Mouse (Mus musculus): Measurements from ENCODE around the gene Cst11. TPM values are rescaled to one million over a fixed set of nuclear protein-coding genes. Genes with fewer than 3 reads are reported as not detected.
A peak's percentile ranks its signal among the peaks of the same experiment; 100 is the strongest.

Gene Cst11
- total RNA-seq, 2 experiments from 2014 or later: not detected

- TF ChIP-seq CTCF (IDR thresholded peaks at IDR 0.05): no peak
- H3K4me3 ChIP-seq: no peak overlapping the region
- no peak for DNase-seq (ENCODE audit: extremely low spot score in 1 of 2, low spot score in 2 of 2)
- intact Hi-C loops (cut with DNase I): no loop called here
- H3K27ac ChIP-seq: no peak overlapping the region
These were observed 27.4 kb downstream of the Cst11 start for GRCm38 (mm10) chr2:148743846-148744407.

DNA sequence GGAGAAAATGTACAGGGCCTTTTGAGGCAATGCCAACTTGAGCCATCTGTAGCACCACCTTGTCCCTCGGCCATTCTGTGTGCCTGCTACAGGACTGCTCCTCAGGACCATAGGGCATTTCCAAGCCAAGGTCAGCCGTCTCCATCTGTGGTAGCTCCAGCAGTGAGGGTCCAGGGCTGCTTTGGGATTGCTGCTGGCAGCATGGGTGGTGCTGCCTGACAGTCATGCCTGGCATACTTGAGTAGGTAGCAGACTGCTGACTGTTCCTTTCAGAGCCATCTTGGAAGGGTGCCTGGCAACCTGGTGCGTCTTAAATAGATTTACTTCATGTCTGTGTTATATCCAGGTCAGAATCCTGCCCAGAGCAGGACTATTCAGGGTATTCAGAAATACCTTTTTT, 28.3 kb downstream of the Cst11 start:
- TF ChIP-seq CTCF (IDR thresholded peaks at IDR 0.05): no peak
- peak in 1 of 2 experiments; percentile 47 for DNase-seq (ENCODE audit: extremely low spot score in 1 of 2, low spot score in 2 of 2)

GRCm38 (mm10) chr2:148732327-148733000, 38.8 kb downstream of the Cst11 start, which contains the start of gene Napb:
Gene Napb, minus strand, starts transcription at chr2:148732467.
- no peak; the same call in 1 of the 2 replicates for TF ChIP-seq CTCF (IDR thresholded peaks at IDR 0.05)
- intact Hi-C loops (cut with DNase I): loop anchor here (2.0 kb wide), 1 partner anchor 52 kb away; the partner anchor contains the start of gene Gzf1

More for the DNA sequence above, 28.3 kb downstream of the Cst11 start:
- H3K27ac ChIP-seq: peak overlapping the region; percentile 59; the same call in 1 of the 2 replicates
- intact Hi-C loops (cut with DNase I): no loop called here
- no peak overlapping the region for H3K4me3 ChIP-seq

GRCm38 (mm10) chr2:148731614-148732326, 39.5 kb downstream of the Cst11 start:
- intact Hi-C loops (cut with DNase I): loop anchor here (2.0 kb wide), 1 partner anchor 51 kb away; the partner anchor contains the start of gene Gzf1
- peak in 1 of 2 experiments; percentile 30 for DNase-seq (ENCODE audit: extremely low spot score in 1 of 2, low spot score in 2 of 2)
- TF ChIP-seq CTCF (IDR thresholded peaks at IDR 0.05): no peak
- Histone ChIP-seq H3K27ac (peak overlapping the region; percentile 96), H3K4me3 (peak overlapping the region; percentile 72)

More at GRCm38 (mm10) chr2:148732327-148733000, 38.8 kb downstream of the Cst11 start, which contains the start of gene Napb:
- Histone ChIP-seq H3K4me3 (peak within 1 kb of the TSS; percentile 72), H3K27ac (peak within 1 kb of the TSS; percentile 96)
- DNase-seq (ENCODE audit: extremely low spot score in 1 of 2, low spot score in 2 of 2): peak; percentile 92 to 94

GRCm38 (mm10) chr2:148719271-148719995, 51.9 kb downstream of the Cst11 start:
- no peak for TF ChIP-seq CTCF (IDR thresholded peaks at IDR 0.05)
- DNase-seq (ENCODE audit: extremely low spot score in 1 of 2, low spot score in 2 of 2): no peak
- intact Hi-C loops (cut with DNase I): no loop called here
- Histone ChIP-seq H3K4me3 (no peak overlapping the region), H3K27ac (no peak overlapping the region)

Other genes starting within 250 kb of the Cst11 start
- 10 to 100 TPM; 11.7 to 12.0 TPM for gene Nxt1, start 98.9 kb downstream of the Cst11 start, total RNA-seq (2021)
- gene Gzf1, start 90.5 kb downstream of the Cst11 start, total RNA-seq (2021): 10 to 100 TPM; 29.0 to 30.0 TPM
- 100 to 1,000 TPM; 343 to 352 TPM for gene Napb, start 39.0 kb downstream of the Cst11 start, total RNA-seq (2021)
- gene Cstl1, start 21.1 kb downstream of the Cst11 start, total RNA-seq (2021): 1 to 10 TPM; 1.1 to 1.2 TPM
- gene 8030411F24Rik, start 10.5 kb upstream of the Cst11 start, total RNA-seq (2021): not detected
- 1 to 10 TPM; 2.1 to 2.4 TPM for gene Cst12, start 17.9 kb upstream of the Cst11 start, total RNA-seq (2021)
- not detected for gene Cst8, start 27.3 kb upstream of the Cst11 start, total RNA-seq (2021)
- not detected for gene Cst13, start 48.6 kb upstream of the Cst11 start, total RNA-seq (2021)
- gene Cst9, start 63.6 kb upstream of the Cst11 start, total RNA-seq (2021): not detected
- gene 9230104L09Rik, start 93.5 kb upstream of the Cst11 start, total RNA-seq (2021): not detected
- gene Cst3, start 104.2 kb upstream of the Cst11 start, total RNA-seq (2021): 1,000 to 10,000 TPM; 1,809 to 1,890 TPM
- not detected for gene Gm1330, start 231.8 kb upstream of the Cst11 start, total RNA-seq (2021)
- not detected for gene Gm10750, start 245.7 kb upstream of the Cst11 start, total RNA-seq (2021)